Mouse (Mus musculus) hindbrain, embryonic 12.5 days (tissue): ENCODE data around the gene Stx6. TPM values are rescaled to one million over a fixed set of nuclear protein-coding genes. Genes with fewer than 3 reads are reported as not detected.

Experiments used
- ATAC-seq: fragments of 200-750 bp; cut with Nextera tagmentation; 2 replicates; pipeline ENCODE4 v1.8.0; 2017; ENCODE audit warnings: moderate TSS enrichment; ENCODE audit not compliant: low FRiP score
- H3K27ac ChIP-seq: fragments of 300-500 bp; sonication (generic); 2 replicates; pipeline ENCODE4 v1.5.1; 2016; ENCODE audit warnings: mild to moderate bottlenecking
- H3K27me3 ChIP-seq: fragments of 300-500 bp; sonication (generic); 2 replicates; pipeline ENCODE4 v1.6.1; 2016; ENCODE audit warnings: mild to moderate bottlenecking
- H3K36me3 ChIP-seq: fragments of 300-500 bp; sonication (generic); 2 replicates; pipeline ENCODE4 v1.6.1; 2016; ENCODE audit warnings: mild to moderate bottlenecking
- H3K4me1 ChIP-seq: fragments of 300-500 bp; sonication (generic); 2 replicates; pipeline ENCODE4 v1.6.1; 2016
- H3K4me2 ChIP-seq: fragments of 300-500 bp; sonication (generic); replicated peaks from 2 replicates; pipeline ENCODE4 v1.6.1; 2016; ENCODE audit warnings: mild to moderate bottlenecking
- H3K4me3 ChIP-seq: fragments of 300-500 bp; sonication (generic); 2 replicates; pipeline ENCODE4 v1.5.1; 2016; ENCODE audit warnings: mild to moderate bottlenecking
- H3K9ac ChIP-seq: fragments of 300-500 bp; sonication (generic); 2 replicates; pipeline ENCODE4 v1.6.1; 2016; ENCODE audit warnings: mild to moderate bottlenecking, moderate library complexity
- H3K9me3 ChIP-seq: fragments of 300-500 bp; sonication (generic); replicated peaks from 2 replicates; pipeline ENCODE4 v1.6.1; 2016; ENCODE audit warnings: mild to moderate bottlenecking
- WGBS: fragments of 180-500 bp; shearing (Covaris S2); methylation state at CpG from one replicate; pipeline ENCODE4 v1.1.7; 2016; 5-methylcytosine and 5-hydroxymethylcytosine counted together
- polyA plus RNA-seq: library from polyadenylated mRNA; unstranded; fragments of >200 nt; fragmentation: Nextera tagmentation; extraction: Ambion mirVana; gene quantifications from 2 replicates; pipeline ENCODE4 v1.2.1, GENCODE M21; 2016

Gene Stx6
- polyA plus RNA-seq, 1 experiment from 2014 or later, result 119 TPM

DNA sequence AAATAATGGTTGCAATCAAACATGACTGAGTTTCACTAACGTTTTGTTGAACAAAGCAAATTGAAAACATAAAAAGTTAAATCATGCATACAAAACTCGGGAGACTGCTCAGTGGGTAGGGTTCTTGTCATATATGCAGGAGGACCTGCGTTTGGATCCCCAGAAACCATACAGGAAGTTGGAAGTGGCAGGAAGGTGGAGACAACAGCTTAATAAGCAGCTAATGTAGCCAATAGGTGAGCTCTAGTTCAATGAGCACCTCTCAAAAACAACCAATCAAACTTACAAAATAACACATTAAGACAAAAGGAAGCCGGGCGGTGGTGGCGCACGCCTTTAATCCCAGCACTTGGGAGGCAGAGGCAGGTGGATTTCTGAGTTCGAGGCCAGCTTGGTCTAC is 95.8 kb downstream of the Stx6 start:
- no peak overlapping the region for H3K4me3 ChIP-seq
- H3K4me1 ChIP-seq, result no peaks in the 10 kb centered on the region
- 0 out of 2 replicates have a peak, but pooled peaks cover 2% of the 10 kb centered on the region for H3K27me3 ChIP-seq
- no peak overlapping the region for H3K9ac ChIP-seq
- H3K9me3 ChIP-seq, result no peaks in the 10 kb centered on the region
- 84% methylated on average over 8 of the region's 8 CpGs for WGBS
- no peaks in the 10 kb centered on the region for H3K36me3 ChIP-seq
- no peak overlapping the region for H3K4me2 ChIP-seq
- no peak for ATAC-seq
- H3K27ac ChIP-seq, result no peak overlapping the region

Other genes starting within 250 kb of the Stx6 start
- gene Ier5, start 59.1 kb upstream of the Stx6 start, polyA plus RNA-seq, result 16.5 and 17.7 TPM in 2 replicates
- gene Mr1, start 11.9 kb upstream of the Stx6 start, polyA plus RNA-seq, result 2.1 and 2.4 TPM in 2 replicates
- 5.0 and 5.4 TPM in 2 replicates for gene BC034090, start 85.7 kb downstream of the Stx6 start, polyA plus RNA-seq